Mouse (Mus musculus) embryonic facial prominence, embryonic 11.5 days (tissue): Measurements from ENCODE around the gene Vmn2r112. TPM values are rescaled to one million over a fixed set of nuclear protein-coding genes. Genes with fewer than 3 reads are reported as not detected.
"Not testable (repeated sequence)": the region's sequence is repeated elsewhere in the genome, so short reads cannot be mapped to it uniquely, and the experiment has no call there.

ENCODE experiments used
- ATAC-seq: fragments of 200-750 bp; cut with Nextera tagmentation; replicated peaks from 2 replicates; pipeline ENCODE4 v1.8.0; 2017; ENCODE audit warnings: low read depth; ENCODE audit not compliant: insufficient number of reproducible peaks, low FRiP score, low TSS enrichment
- DNase-seq: peaks from one replicate; pipeline ENCODE4 v3.0.0-alpha.2; 2015; ENCODE audit warnings: low spot score
- H3K27ac ChIP-seq: fragments of 300-500 bp; sonication (generic); replicated peaks from 2 replicates; pipeline ENCODE4 v1.5.1; 2014; ENCODE audit warnings: mild to moderate bottlenecking, low read depth, low read length, control low read depth
- H3K27me3 ChIP-seq: fragments of 300-500 bp; sonication (generic); 2 replicates; pipeline ENCODE4 v1.6.1; 2014; ENCODE audit warnings: mild to moderate bottlenecking, low read length, moderate library complexity, mixed read lengths; ENCODE audit not compliant: control insufficient read depth, insufficient read depth
- H3K36me3 ChIP-seq: fragments of 300-500 bp; sonication (generic); replicated peaks from 2 replicates; pipeline ENCODE4 v1.6.1; 2014; ENCODE audit warnings: low read depth, mild to moderate bottlenecking, low read length, moderate library complexity, mixed read lengths; ENCODE audit not compliant: control insufficient read depth, insufficient read depth
- H3K4me1 ChIP-seq: fragments of 300-500 bp; sonication (generic); 2 replicates; pipeline ENCODE4 v1.6.1; 2014; ENCODE audit warnings: low read length, mixed read lengths; ENCODE audit not compliant: control insufficient read depth, insufficient read depth
- H3K4me2 ChIP-seq: fragments of 300-500 bp; sonication (generic); 2 replicates; pipeline ENCODE4 v1.6.1; 2014; ENCODE audit warnings: low read depth, mild to moderate bottlenecking, control low read depth, low read length, moderate library complexity
- H3K4me3 ChIP-seq: fragments of 300-500 bp; sonication (generic); 2 replicates; pipeline ENCODE4 v1.5.1; 2014; ENCODE audit warnings: low read depth, low read length, control low read depth
- H3K9ac ChIP-seq: fragments of 300-500 bp; sonication (generic); replicated peaks from 2 replicates; pipeline ENCODE4 v1.6.1; 2014; ENCODE audit warnings: mild to moderate bottlenecking, control low read depth, low read length
- H3K9me3 ChIP-seq: fragments of 300-500 bp; sonication (generic); replicated peaks from 2 replicates; pipeline ENCODE4 v1.6.1; 2016; ENCODE audit warnings: mild to moderate bottlenecking, low read length, inconsistent platforms, mixed read lengths; ENCODE audit not compliant: control insufficient read depth
- WGBS: fragments of 180-500 bp; shearing (Covaris S2); extraction: QIAGEN DNeasy Blood & Tissue Kit; methylation state at CpG from one replicate; pipeline ENCODE4 v1.1.7; 2014; 5-methylcytosine and 5-hydroxymethylcytosine counted together
- polyA plus RNA-seq: library from polyadenylated mRNA; unstranded; fragments of >200 nt; fragmentation: Nextera tagmentation; extraction: Ambion mirVana; gene quantifications from 2 replicates; pipeline ENCODE4 v1.2.1, GENCODE M21; 2014

Gene Vmn2r112
- polyA plus RNA-seq: not detected in 2 replicates

DNA sequence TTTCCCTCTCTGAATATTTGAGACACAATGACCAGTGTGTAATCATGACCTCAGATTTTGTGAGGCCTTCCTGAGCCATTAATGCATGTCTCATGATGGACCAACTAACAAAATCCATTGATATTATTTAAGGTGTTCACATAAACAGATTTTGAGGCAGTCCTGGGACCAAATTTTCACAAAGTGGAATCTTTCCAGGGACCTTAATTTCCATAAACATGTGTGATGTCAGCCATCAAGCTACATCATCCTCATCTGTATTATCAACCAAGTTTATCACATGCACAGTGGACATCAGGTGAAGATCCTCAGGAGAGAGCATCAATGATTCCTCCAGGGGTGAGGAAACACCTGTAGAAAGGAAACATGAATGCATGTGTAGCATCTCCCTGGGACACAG lies at the start of gene Vmn2r112:
TSS of gene Vmn2r112 (plus strand) at position 301 of the 400 bp plus-strand sequence.
- not testable (repeated sequence) for H3K27me3 ChIP-seq

DNA sequence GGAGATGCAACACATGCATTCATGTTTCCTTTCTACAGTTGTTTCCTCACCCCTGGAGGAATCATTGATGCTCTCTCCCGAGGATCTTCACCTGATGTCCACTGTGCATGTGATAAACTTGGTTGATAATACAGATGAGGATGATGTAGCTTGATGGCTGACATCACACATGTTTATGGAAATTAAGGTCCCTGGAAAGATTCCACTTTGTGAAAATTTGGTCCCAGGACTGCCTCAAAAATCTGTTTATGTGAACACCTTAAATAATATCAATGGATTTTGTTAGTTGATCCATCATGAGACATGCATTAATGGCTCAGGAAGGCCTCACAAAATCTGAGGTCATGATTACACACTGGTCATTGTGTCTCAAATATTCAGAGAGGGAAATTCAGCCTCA lies 27.4 kb upstream of the Vmn2r112 start, which contains the start of gene Vmn2r111:
TSS of gene Vmn2r111 (minus strand) at position 101 of the 400 bp plus-strand sequence.
- not testable (repeated sequence) for DNase-seq, H3K4me1 ChIP-seq, H3K9ac ChIP-seq, H3K4me2 ChIP-seq, H3K27me3 ChIP-seq, ATAC-seq, H3K4me3 ChIP-seq, H3K27ac ChIP-seq, H3K9me3 ChIP-seq, H3K36me3 ChIP-seq
- WGBS: 61% methylated on average over 1 of the region's 1 CpGs

More for the DNA sequence above, at the start of gene Vmn2r112:
- not testable (repeated sequence) for H3K4me3 ChIP-seq, H3K27ac ChIP-seq, H3K36me3 ChIP-seq, H3K9ac ChIP-seq, H3K9me3 ChIP-seq, H3K4me1 ChIP-seq, DNase-seq, H3K4me2 ChIP-seq, ATAC-seq

DNA sequence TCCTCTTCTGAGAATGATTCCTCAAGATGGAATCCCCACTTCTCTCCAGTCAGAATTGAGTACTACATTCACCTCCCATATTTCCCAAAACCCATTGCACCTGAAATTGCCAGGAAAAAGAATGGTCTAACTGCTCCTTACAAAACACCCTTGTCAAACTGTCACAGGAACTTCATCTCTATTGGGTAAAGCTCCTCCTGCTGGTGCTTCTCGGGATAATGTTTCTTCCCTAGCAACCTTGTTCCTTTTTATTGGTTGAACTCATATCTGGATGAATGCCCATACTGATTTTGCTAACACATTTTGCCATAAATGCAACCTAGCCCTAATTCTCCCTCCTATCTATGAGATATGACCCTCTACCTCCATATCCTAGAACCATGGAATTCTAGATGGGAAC lies 29.9 kb downstream of the Vmn2r112 start:
- Histone ChIP-seq H3K9me3 (no peaks in the 10 kb centered on the region), H3K4me3 (no peak overlapping the region), H3K9ac (no peak overlapping the region), H3K4me2 (no peak overlapping the region), H3K36me3 (no peaks in the 10 kb centered on the region), H3K27me3 (no peaks in the 10 kb centered on the region), H3K27ac (no peak overlapping the region), H3K4me1 (no peaks in the 10 kb centered on the region)
- ATAC-seq (no peak), DNase-seq (no peak)
- WGBS: 84% methylated on average over 1 of the region's 1 CpGs

Other genes starting within 250 kb of the Vmn2r112 start
- 19.4 and 21.1 TPM in 2 replicates for gene Zfp944, start 239.6 kb upstream of the Vmn2r112 start, polyA plus RNA-seq
- gene Zfp758, start 239.5 kb upstream of the Vmn2r112 start, polyA plus RNA-seq: 10.4 and 12.0 TPM in 2 replicates
- gene Zfp946, start 176.7 kb upstream of the Vmn2r112 start, polyA plus RNA-seq: 25.1 and 29.7 TPM in 2 replicates
- not detected in 2 replicates for gene Vmn2r111, start 27.5 kb upstream of the Vmn2r112 start, polyA plus RNA-seq